Mouse (Mus musculus) cortical plate, adult 2 months (tissue): ENCODE measurements around the gene Map3k5.

ENCODE experiments used
- CTCF ChIP-seq: fragments of 200-500 bp; IDR thresholded peaks from 2 replicates; pipeline ENCODE4 v1.5.1; 2011; ENCODE audit warnings: mild to moderate bottlenecking, control low read depth, low read length; ENCODE audit not compliant: insufficient read depth; ENCODE audit errors: extremely low read depth
- POLR2A ChIP-seq: fragments of 200-500 bp; IDR thresholded peaks from 2 replicates; pipeline ENCODE4 v1.6.1; 2011; ENCODE audit warnings: mild to moderate bottlenecking, low read length, control low read depth; ENCODE audit not compliant: insufficient read depth; ENCODE audit errors: extremely low read depth

DNA sequence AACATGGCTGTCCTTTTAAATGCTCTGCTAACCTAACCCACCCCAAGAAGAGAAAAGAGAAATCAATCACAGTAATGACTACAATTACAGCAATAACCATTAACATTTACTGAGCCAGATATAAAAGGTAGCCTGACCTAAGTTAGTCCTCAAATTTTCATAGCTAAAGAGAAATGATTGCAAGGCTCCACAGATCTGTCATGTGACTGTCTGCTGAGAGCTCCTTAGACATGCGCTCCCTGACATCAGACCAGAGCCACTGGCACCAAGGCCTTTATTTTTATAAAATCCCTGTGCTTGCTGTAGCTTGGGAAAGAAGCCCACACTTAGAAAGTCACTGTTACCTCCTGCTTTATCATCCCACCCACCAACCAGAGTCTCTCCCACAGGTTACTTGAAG, 202.2 kb downstream of the Map3k5 start:
- no peak for TF ChIP-seq POLR2A
- no peak for TF ChIP-seq CTCF
